Mouse (Mus musculus): ENCODE results near the gene Tlr9. TPM values are rescaled to one million over a fixed set of nuclear protein-coding genes. Genes with fewer than 3 reads are reported as not detected.

Tlr9 gene
- total and polyA plus RNA-seq, 3 experiments = not detected

DNA sequence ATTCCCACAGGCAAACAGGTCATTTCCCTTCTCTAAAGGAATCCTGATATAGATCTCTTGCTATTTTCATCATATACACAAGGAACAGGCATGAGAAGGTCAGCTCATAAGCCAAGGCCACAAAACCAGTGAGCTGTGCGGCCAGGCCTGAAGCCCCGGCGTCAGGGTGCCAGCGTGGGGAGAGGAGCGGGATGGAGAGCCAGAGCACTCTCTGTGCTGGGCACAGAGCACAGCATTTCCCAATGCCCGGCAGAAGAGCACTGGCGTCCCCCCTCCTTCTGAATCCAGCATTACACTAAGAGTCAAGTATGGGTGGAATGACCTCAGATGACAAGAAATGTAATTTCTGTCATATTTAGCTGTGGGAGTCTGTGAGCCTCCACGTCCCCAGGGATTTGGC lies 15.0 kb downstream of the Tlr9 start:
- no peaks in the 10 kb centered on the region for H3K9me3 ChIP-seq (replicated peaks; ENCODE audit: insufficient read depth, low read length)
- TF ChIP-seq USF2 (IDR thresholded peaks at IDR 0.05; ENCODE audit: borderline replicate concordance in 1 of 2, insufficient read depth in 1 of 2, low read depth in 1 of 2, low read length in 2 of 2) (no peak), JUND (IDR thresholded peaks at IDR 0.05; ENCODE audit: low read depth, low read length) (no peak), CHD1 (IDR thresholded peaks at IDR 0.05; ENCODE audit: low read depth, low read length) (no peak), ZKSCAN1 (IDR thresholded peaks at IDR 0.05; ENCODE audit: low read depth, low read length) (no peak), E2F4 (IDR thresholded peaks at IDR 0.05; ENCODE audit: borderline replicate concordance, low read depth, low read length) (no peak), TAL1 (IDR thresholded peaks at IDR 0.05; ENCODE audit: low read length) (no peak)

GRCm38 (mm10) chr9:106237878-106238277 lies 15.5 kb downstream of the Tlr9 start:
- Histone ChIP-seq H3K9me3 (replicated peaks; ENCODE audit: insufficient read depth, low read length) (no peaks in the 10 kb centered on the region), H3K79me2 (ENCODE audit: control insufficient read depth, insufficient read depth, low read length, poor library complexity) (no peaks in the 10 kb centered on the region), H3K9ac (ENCODE audit: control insufficient read depth, low read depth, low read length, poor library complexity, severe bottlenecking) (no peak overlapping the region), H3K4me1 (ENCODE audit: control insufficient read depth in 1 of 2, insufficient read depth in 2 of 2, low read length in 2 of 2) (no peaks in the 10 kb centered on the region), H3K36me3 (ENCODE audit: control insufficient read depth in 1 of 2, insufficient read depth in 2 of 2, low read length in 2 of 2) (peaks cover 0 to 7% of the 10 kb centered on the region in 2 experiments; a peak in 1 of 4 replicates), H3K4me3 (ENCODE audit: control insufficient read depth in 1 of 2, insufficient read depth in 1 of 2, low read depth in 2 of 2, low read length in 2 of 2) (no peak overlapping the region), H3K27me3 (ENCODE audit: control insufficient read depth in 1 of 2, insufficient read depth in 2 of 2, low read length in 2 of 2) (no peaks in the 10 kb centered on the region), H3K27ac (ENCODE audit: control insufficient read depth, low read depth, low read length) (no peak overlapping the region)
- no peak for TF ChIP-seq USF1 (IDR thresholded peaks at IDR 0.05; ENCODE audit: low read depth, low read length)
- TF ChIP-seq JUND (IDR thresholded peaks at IDR 0.05; ENCODE audit: low read depth, low read length) = no peak
- TF ChIP-seq ZC3H11A (IDR thresholded peaks at IDR 0.05; ENCODE audit: low read depth, low read length) = no peak
- TF ChIP-seq MAFK (IDR thresholded peaks at IDR 0.05; ENCODE audit: borderline replicate concordance, low read depth, low read length) = no peak
- TF ChIP-seq MEF2A (IDR thresholded peaks at IDR 0.05; ENCODE audit: extremely low read depth, insufficient replicate concordance, low read depth, low read length, poor library complexity, severe bottlenecking) = no peak
- TF ChIP-seq CTCF (IDR thresholded peaks at IDR 0.05 in 2 of 3, conservative IDR thresholded peaks at IDR 0.05 in 1 of 3; ENCODE audit: control insufficient read depth in 1 of 3, insufficient read depth in 1 of 3, low read depth in 2 of 3, low read length in 3 of 3, poor library complexity in 1 of 3, severe bottlenecking in 1 of 3) = no peak
- TF ChIP-seq GATA1 (IDR thresholded peaks at IDR 0.05; ENCODE audit: low read depth, low read length) = no peak
- no peak for TF ChIP-seq ZNF384 (IDR thresholded peaks at IDR 0.05; ENCODE audit: low read depth, low read length)
- DNase-seq (ENCODE audit: low read depth, low spot score) = no peak

More for the DNA sequence above, 15.0 kb downstream of the Tlr9 start:
- Histone ChIP-seq H3K4me3 (ENCODE audit: control insufficient read depth in 1 of 2, insufficient read depth in 1 of 2, low read depth in 2 of 2, low read length in 2 of 2) (no peak overlapping the region), H3K27me3 (ENCODE audit: control insufficient read depth in 1 of 2, insufficient read depth in 2 of 2, low read length in 2 of 2) (no peaks in the 10 kb centered on the region), H3K79me2 (ENCODE audit: control insufficient read depth, insufficient read depth, low read length, poor library complexity) (no peaks in the 10 kb centered on the region), H3K4me1 (ENCODE audit: control insufficient read depth in 1 of 2, insufficient read depth in 2 of 2, low read length in 2 of 2) (no peaks in the 10 kb centered on the region), H3K36me3 (ENCODE audit: control insufficient read depth in 1 of 2, insufficient read depth in 2 of 2, low read length in 2 of 2) (peaks cover 0 to 7% of the 10 kb centered on the region in 2 experiments; a peak in 1 of 4 replicates), H3K27ac (ENCODE audit: control insufficient read depth, low read depth, low read length) (no peak overlapping the region), H3K9ac (ENCODE audit: control insufficient read depth, low read depth, low read length, poor library complexity, severe bottlenecking) (no peak overlapping the region)
- DNase-seq (ENCODE audit: low read depth, low spot score) = no peak

Data from MEL (cell line).